Mouse (Mus musculus): ENCODE data around the gene Fbxo36.

DNA sequence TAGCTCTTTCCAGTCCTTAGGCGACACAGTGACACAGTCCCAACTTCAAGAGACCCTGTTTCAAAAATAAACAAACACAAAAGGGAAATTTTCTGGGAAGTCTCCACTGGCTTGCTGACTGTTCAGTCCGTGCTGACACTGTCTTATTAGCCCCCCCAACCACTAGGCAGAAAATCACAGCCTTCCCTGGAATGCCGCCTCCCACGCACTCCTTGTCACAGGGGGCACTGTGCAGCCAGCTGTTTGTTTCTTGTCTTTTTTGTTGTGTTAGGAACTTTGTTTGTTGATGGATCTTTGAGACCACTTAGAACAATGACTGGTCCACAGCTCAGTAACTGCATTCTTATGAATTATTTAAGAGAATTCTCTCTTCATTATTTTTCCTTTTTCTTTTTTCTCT lies 44.2 kb downstream of the Fbxo36 start:
- no peak for TF ChIP-seq GATA1 (IDR thresholded peaks at IDR 0.05; ENCODE audit: borderline replicate concordance, low read length)
- no peak for TF ChIP-seq FLI1 (IDR thresholded peaks at IDR 0.05; ENCODE audit: low read length)
